Mouse (Mus musculus) limb, embryonic 14.5 days (tissue): Measurements from ENCODE around the gene Olfr1195. TPM values are rescaled to one million over a fixed set of nuclear protein-coding genes. Genes with fewer than 3 reads are reported as not detected.
"Not testable (repeated sequence)": the region's sequence is repeated elsewhere in the genome, so short reads cannot be mapped to it uniquely, and the experiment has no call there.

ENCODE experiments used
- ATAC-seq: fragments of 200-750 bp; cut with Nextera tagmentation; 2 replicates; pipeline ENCODE4 v1.8.0; 2017; ENCODE audit warnings: low read depth, moderate number of reproducible peaks, moderate TSS enrichment; ENCODE audit not compliant: low FRiP score
- DNase-seq: peaks from one replicate; pipeline ENCODE4 v3.0.0-alpha.2; 2015; ENCODE audit warnings: low spot score
- H3K27ac ChIP-seq: fragments of 300-500 bp; sonication (generic); replicated peaks from 2 replicates; pipeline ENCODE4 v1.5.1; 2014; ENCODE audit warnings: low read depth, mild to moderate bottlenecking, low read length, moderate library complexity, mixed read lengths
- H3K27me3 ChIP-seq: fragments of 300-500 bp; sonication (generic); 2 replicates; pipeline ENCODE4 v1.6.1; 2014; ENCODE audit warnings: low read length, mixed read lengths; ENCODE audit not compliant: control insufficient read depth, insufficient read depth
- H3K36me3 ChIP-seq: fragments of 300-500 bp; sonication (generic); 2 replicates; pipeline ENCODE4 v1.6.1; 2014; ENCODE audit warnings: mild to moderate bottlenecking, low read length, moderate library complexity, mixed read lengths; ENCODE audit not compliant: control insufficient read depth, insufficient read depth
- H3K4me1 ChIP-seq: fragments of 300-500 bp; sonication (generic); 2 replicates; pipeline ENCODE4 v1.6.1; 2014; ENCODE audit warnings: antibody characterized with exemption, low read length, mixed read lengths; ENCODE audit not compliant: control insufficient read depth, insufficient read depth
- H3K4me2 ChIP-seq: fragments of 300-500 bp; sonication (generic); replicated peaks from 2 replicates; pipeline ENCODE4 v1.6.1; 2014; ENCODE audit warnings: low read depth, mild to moderate bottlenecking, low read length, moderate library complexity; ENCODE audit not compliant: severe bottlenecking
- H3K4me3 ChIP-seq: fragments of 300-500 bp; sonication (generic); replicated peaks from 2 replicates; pipeline ENCODE4 v1.5.1; 2014; ENCODE audit warnings: low read length
- H3K9ac ChIP-seq: fragments of 300-500 bp; sonication (generic); 2 replicates; pipeline ENCODE4 v1.6.1; 2014; ENCODE audit warnings: mild to moderate bottlenecking, low read depth, low read length, moderate library complexity; ENCODE audit not compliant: severe bottlenecking
- H3K9me3 ChIP-seq: fragments of 300-500 bp; sonication (generic); 2 replicates; pipeline ENCODE4 v1.6.1; 2016; ENCODE audit warnings: low read length; ENCODE audit not compliant: control insufficient read depth
- POLR2A ChIP-seq: fragments of 200-500 bp; IDR thresholded peaks from 2 replicates; pipeline ENCODE4 v1.8.0; 2012; ENCODE audit warnings: inconsistent platforms, mild to moderate bottlenecking, moderate library complexity, borderline replicate concordance; ENCODE audit not compliant: insufficient read depth, insufficient read length; ENCODE audit errors: extremely low read depth
- WGBS: fragments of 180-500 bp; shearing (Covaris S2); extraction: QIAGEN DNeasy Blood & Tissue Kit; methylation state at CpG from one replicate; pipeline ENCODE4 v1.1.7; 2014; 5-methylcytosine and 5-hydroxymethylcytosine counted together
- polyA plus RNA-seq, 2 experiments: library from polyadenylated mRNA; depleted of rRNA in 1 of 2; stranded (reverse) in 1 of 2; unstranded in 1 of 2; fragments of >200 nt; fragmentation: Nextera tagmentation in 1 of 2; extraction: Ambion mirVana in 1 of 2; gene quantifications; 2 replicates each; pipeline versions ENCODE4 v1.2.1 to v1.2.3; 2012 to 2014

The Olfr1195 gene
- polyA plus RNA-seq (2012; rRNA removed): not detected in 2 replicates
- polyA plus RNA-seq (2014; fragmentation: Nextera tagmentation; extraction: Ambion mirVana): not detected in 2 replicates

DNA sequence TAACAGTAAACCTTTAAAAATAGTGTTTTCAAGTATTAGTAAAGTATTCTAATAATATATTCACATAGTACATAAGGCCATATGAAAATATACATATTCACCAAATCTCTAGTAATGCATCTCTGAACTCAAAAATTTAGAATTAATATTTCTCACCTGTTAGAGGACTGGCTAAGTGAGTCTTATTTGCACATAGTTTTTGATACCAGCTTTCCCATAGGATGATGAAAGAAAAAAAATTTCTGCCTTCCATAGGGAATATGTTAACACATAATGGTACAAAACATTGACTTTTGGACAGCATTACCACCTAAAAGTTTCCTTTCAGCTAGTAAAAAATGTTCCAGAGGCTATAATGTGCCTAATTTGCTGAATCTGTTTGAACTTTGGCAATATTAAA, at the start of gene Olfr1195:
Olfr1195 (minus strand) TSS at position 101 of the 400 bp plus-strand sequence.
- Histone ChIP-seq H3K27ac (no peak within 1 kb of the TSS), H3K9me3 (no peaks in the 10 kb centered on the region), H3K4me1 (no peaks in the 10 kb centered on the region), H3K4me2 (no peak within 1 kb of the TSS), H3K4me3 (no peak within 1 kb of the TSS), H3K9ac (no peak within 1 kb of the TSS), H3K27me3 (no peaks in the 10 kb centered on the region), H3K36me3 (no peaks in the 10 kb centered on the region)
- no peak for ATAC-seq
- no peak for DNase-seq
- no peak for TF ChIP-seq POLR2A

DNA sequence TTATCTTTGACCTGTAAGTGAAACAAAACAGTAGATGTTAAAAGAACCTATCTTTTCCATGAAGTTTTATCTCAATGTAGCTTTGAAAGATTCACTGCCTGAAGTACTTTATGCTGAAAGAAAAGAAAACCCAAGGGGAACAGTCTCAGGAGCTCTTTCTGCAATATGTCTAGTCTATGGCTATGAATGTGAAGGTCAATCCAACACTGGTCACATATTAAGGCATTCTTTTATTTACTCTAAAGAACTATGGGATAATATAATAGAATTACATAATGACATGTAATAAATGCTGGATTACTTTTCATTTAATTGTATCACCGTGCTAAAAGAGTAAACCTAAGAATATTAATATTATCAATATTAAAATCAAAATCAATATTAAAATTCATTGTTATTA, 43.3 kb upstream of the Olfr1195 start, which contains the start of gene Olfr1197:
Olfr1197 (minus strand) TSS at position 101 of the 400 bp plus-strand sequence.
- no peak for DNase-seq
- 82% methylated on average over 1 of the region's 1 CpGs for WGBS
- Histone ChIP-seq H3K27me3 (no peaks in the 10 kb centered on the region), H3K4me2 (no peak within 1 kb of the TSS), H3K9me3 (no peaks in the 10 kb centered on the region), H3K27ac (no peak within 1 kb of the TSS), H3K9ac (no peak within 1 kb of the TSS), H3K4me3 (no peak within 1 kb of the TSS), H3K4me1 (no peaks in the 10 kb centered on the region), H3K36me3 (no peaks in the 10 kb centered on the region)
- no peak for TF ChIP-seq POLR2A
- ATAC-seq: no peak

DNA sequence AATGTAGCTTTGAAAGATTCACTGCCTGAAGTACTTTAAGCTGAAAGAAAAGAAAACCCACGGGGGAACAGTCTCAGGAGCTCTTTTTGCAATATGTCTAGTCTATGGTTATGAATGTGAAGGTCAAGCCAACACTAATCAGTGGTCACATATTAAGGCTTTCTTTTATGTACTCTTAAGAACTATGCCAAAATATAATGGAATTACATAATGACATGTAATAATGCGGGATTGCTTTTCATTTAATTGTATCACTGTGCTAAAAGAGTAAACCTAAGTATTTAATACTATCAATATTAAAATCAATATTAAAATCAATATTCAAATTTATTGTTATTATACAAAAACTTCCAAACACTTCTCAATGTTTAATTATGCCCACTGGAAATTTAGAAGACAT, 15.5 kb upstream of the Olfr1195 start, which contains the start of gene Olfr1196:
Olfr1196 (minus strand) TSS at position 101 of the 400 bp plus-strand sequence.
- ATAC-seq (no peak), DNase-seq (no peak)
- no peak for TF ChIP-seq POLR2A
- H3K9me3 ChIP-seq: no peaks in the 10 kb centered on the region
- no peaks in the 10 kb centered on the region for H3K4me1 ChIP-seq
- no peak within 1 kb of the TSS for H3K4me3 ChIP-seq
- H3K4me2 ChIP-seq: no peak within 1 kb of the TSS
- no peak within 1 kb of the TSS for H3K9ac ChIP-seq
- no peaks in the 10 kb centered on the region for H3K27me3 ChIP-seq
- no peaks in the 10 kb centered on the region for H3K36me3 ChIP-seq
- H3K27ac ChIP-seq: no peak within 1 kb of the TSS
- 82% methylated on average over 2 of the region's 2 CpGs for WGBS

DNA sequence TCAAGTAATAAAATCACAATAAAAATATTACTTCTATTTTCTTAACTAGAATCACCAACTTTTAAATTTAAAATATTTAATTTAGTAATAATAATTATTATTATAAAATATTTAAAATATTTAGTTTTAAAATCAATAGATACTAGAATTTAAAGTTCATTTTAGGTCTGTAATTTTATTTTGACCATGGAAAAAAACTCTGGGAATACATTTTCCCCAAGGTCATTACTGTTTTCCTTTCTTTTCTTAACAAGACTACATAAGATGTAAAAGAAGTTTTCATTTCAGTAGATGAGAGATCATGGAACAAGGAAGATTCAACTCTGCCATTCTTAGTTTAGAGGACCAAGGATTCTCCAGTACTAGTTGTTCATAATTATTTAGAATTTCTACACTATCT, 13.7 kb downstream of the Olfr1195 start, which contains the start of gene Olfr1193:
Olfr1193 (plus strand) TSS at position 301 of the 400 bp plus-strand sequence.
- H3K27me3 ChIP-seq, H3K27ac ChIP-seq, H3K4me1 ChIP-seq, H3K9me3 ChIP-seq, H3K4me2 ChIP-seq, H3K36me3 ChIP-seq, DNase-seq, H3K4me3 ChIP-seq, H3K9ac ChIP-seq, ATAC-seq: not testable (repeated sequence)

DNA sequence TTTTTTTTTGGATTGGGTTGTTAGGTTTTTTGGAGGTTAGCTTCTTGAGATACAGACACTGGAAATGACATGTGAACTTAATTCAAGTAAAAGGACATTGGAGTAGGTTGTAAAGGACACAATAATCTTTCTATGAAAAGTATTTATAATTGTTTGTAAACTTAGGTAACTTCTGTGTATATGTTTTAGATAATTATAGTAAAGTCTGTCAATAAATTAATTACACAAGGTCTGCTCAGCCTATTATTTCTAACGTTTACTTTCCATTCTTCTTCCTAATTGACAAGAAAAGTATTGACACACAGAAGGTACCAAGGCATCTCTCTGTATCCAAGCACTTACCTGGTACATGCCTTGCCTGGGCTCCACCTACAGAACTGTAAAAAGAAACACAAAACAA, 40.8 kb downstream of the Olfr1195 start, which contains the start of gene Olfr1192-ps1:
Olfr1192-ps1 (plus strand) TSS at position 301 of the 400 bp plus-strand sequence.
- Histone ChIP-seq H3K9me3 (no peaks in the 10 kb centered on the region), H3K27ac (no peak within 1 kb of the TSS), H3K9ac (no peak within 1 kb of the TSS), H3K4me3 (no peak within 1 kb of the TSS), H3K36me3 (no peaks in the 10 kb centered on the region), H3K27me3 (no peaks in the 10 kb centered on the region), H3K4me1 (no peaks in the 10 kb centered on the region), H3K4me2 (no peak within 1 kb of the TSS)
- ATAC-seq (no peak), DNase-seq (no peak)
- no peak for TF ChIP-seq POLR2A
- 37% methylated on average over 1 of the region's 1 CpGs for WGBS

- not testable (repeated sequence) for H3K4me2 ChIP-seq, H3K27me3 ChIP-seq, H3K4me1 ChIP-seq, H3K9me3 ChIP-seq, H3K9ac ChIP-seq, DNase-seq, H3K27ac ChIP-seq, H3K36me3 ChIP-seq, ATAC-seq, H3K4me3 ChIP-seq
- 82% methylated on average over 1 of the region's 1 CpGs for WGBS
Observed at GRCm38 (mm10) chr2:88640242-88640641, 48.7 kb downstream of the Olfr1195 start, which contains the start of gene Olfr1191-ps1. Gene Olfr1191-ps1 (plus strand): TSS chr2:88640542.

Other genes with a start within 250 kb of the Olfr1195 start
- gene Gm13757, start 240.1 kb downstream of the Olfr1195 start, polyA plus RNA-seq (2012; rRNA removed): not detected in 2 replicates
- gene Gm13757, start 240.1 kb downstream of the Olfr1195 start, polyA plus RNA-seq (2014; fragmentation: Nextera tagmentation; extraction: Ambion mirVana): not detected in 2 replicates
- not detected in 2 replicates for gene Olfr1183, start 234.3 kb downstream of the Olfr1195 start, polyA plus RNA-seq (2012; rRNA removed)
- not detected in 2 replicates for gene Olfr1183, start 234.3 kb downstream of the Olfr1195 start, polyA plus RNA-seq (2014; fragmentation: Nextera tagmentation; extraction: Ambion mirVana)
- gene Olfr1184, start 205.6 kb downstream of the Olfr1195 start, polyA plus RNA-seq (2012; rRNA removed): not detected in 2 replicates
- not detected in 2 replicates for gene Olfr1184, start 205.6 kb downstream of the Olfr1195 start, polyA plus RNA-seq (2014; fragmentation: Nextera tagmentation; extraction: Ambion mirVana)
- not detected in 2 replicates for gene Olfr1185-ps1, start 195.9 kb downstream of the Olfr1195 start, polyA plus RNA-seq (2012; rRNA removed)
- not detected in 2 replicates for gene Olfr1185-ps1, start 195.9 kb downstream of the Olfr1195 start, polyA plus RNA-seq (2014; fragmentation: Nextera tagmentation; extraction: Ambion mirVana)
- not detected in 2 replicates for gene Olfr1186, start 170.6 kb downstream of the Olfr1195 start, polyA plus RNA-seq (2012; rRNA removed)
- gene Olfr1186, start 170.6 kb downstream of the Olfr1195 start, polyA plus RNA-seq (2014; fragmentation: Nextera tagmentation; extraction: Ambion mirVana): not detected in 2 replicates
- gene Olfr1188, start 132.3 kb downstream of the Olfr1195 start, polyA plus RNA-seq (2012; rRNA removed): not detected in 2 replicates
- not detected in 2 replicates for gene Olfr1188, start 132.3 kb downstream of the Olfr1195 start, polyA plus RNA-seq (2014; fragmentation: Nextera tagmentation; extraction: Ambion mirVana)
- not detected in 2 replicates for gene Olfr1189, start 102.7 kb downstream of the Olfr1195 start, polyA plus RNA-seq (2012; rRNA removed)
- gene Olfr1189, start 102.7 kb downstream of the Olfr1195 start, polyA plus RNA-seq (2014; fragmentation: Nextera tagmentation; extraction: Ambion mirVana): not detected in 2 replicates
- gene Olfr1191-ps1, start 48.6 kb downstream of the Olfr1195 start, polyA plus RNA-seq (2012; rRNA removed): not detected in 2 replicates
- gene Olfr1191-ps1, start 48.6 kb downstream of the Olfr1195 start, polyA plus RNA-seq (2014; fragmentation: Nextera tagmentation; extraction: Ambion mirVana): not detected in 2 replicates
- not detected in 2 replicates for gene Olfr1192-ps1, start 40.7 kb downstream of the Olfr1195 start, polyA plus RNA-seq (2012; rRNA removed)
- not detected in 2 replicates for gene Olfr1192-ps1, start 40.7 kb downstream of the Olfr1195 start, polyA plus RNA-seq (2014; fragmentation: Nextera tagmentation; extraction: Ambion mirVana)
- gene Olfr1193, start 13.6 kb downstream of the Olfr1195 start, polyA plus RNA-seq (2012; rRNA removed): not detected in 2 replicates
- gene Olfr1193, start 13.6 kb downstream of the Olfr1195 start, polyA plus RNA-seq (2014; fragmentation: Nextera tagmentation; extraction: Ambion mirVana): not detected in 2 replicates
- gene Olfr1196, start 15.4 kb upstream of the Olfr1195 start, polyA plus RNA-seq (2012; rRNA removed): not detected in 2 replicates
- not detected in 2 replicates for gene Olfr1196, start 15.4 kb upstream of the Olfr1195 start, polyA plus RNA-seq (2014; fragmentation: Nextera tagmentation; extraction: Ambion mirVana)
- gene Olfr1197, start 43.2 kb upstream of the Olfr1195 start, polyA plus RNA-seq (2012; rRNA removed): not detected in 2 replicates
- not detected in 2 replicates for gene Olfr1197, start 43.2 kb upstream of the Olfr1195 start, polyA plus RNA-seq (2014; fragmentation: Nextera tagmentation; extraction: Ambion mirVana)
- not detected in 2 replicates for gene Olfr1198, start 62.2 kb upstream of the Olfr1195 start, polyA plus RNA-seq (2012; rRNA removed)
- not detected in 2 replicates for gene Olfr1198, start 62.2 kb upstream of the Olfr1195 start, polyA plus RNA-seq (2014; fragmentation: Nextera tagmentation; extraction: Ambion mirVana)
- not detected in 2 replicates for gene Olfr1199, start 71.3 kb upstream of the Olfr1195 start, polyA plus RNA-seq (2012; rRNA removed)
- gene Olfr1199, start 71.3 kb upstream of the Olfr1195 start, polyA plus RNA-seq (2014; fragmentation: Nextera tagmentation; extraction: Ambion mirVana): not detected in 2 replicates
- not detected in 2 replicates for gene Olfr1200, start 81.3 kb upstream of the Olfr1195 start, polyA plus RNA-seq (2012; rRNA removed)
- gene Olfr1200, start 81.3 kb upstream of the Olfr1195 start, polyA plus RNA-seq (2014; fragmentation: Nextera tagmentation; extraction: Ambion mirVana): not detected in 2 replicates
- gene Olfr1201, start 103.8 kb upstream of the Olfr1195 start, polyA plus RNA-seq (2012; rRNA removed): not detected in 2 replicates
- gene Olfr1201, start 103.8 kb upstream of the Olfr1195 start, polyA plus RNA-seq (2014; fragmentation: Nextera tagmentation; extraction: Ambion mirVana): not detected in 2 replicates
- not detected in 2 replicates for gene Olfr1202, start 125.3 kb upstream of the Olfr1195 start, polyA plus RNA-seq (2012; rRNA removed)
- gene Olfr1202, start 125.3 kb upstream of the Olfr1195 start, polyA plus RNA-seq (2014; fragmentation: Nextera tagmentation; extraction: Ambion mirVana): not detected in 2 replicates
- not detected in 2 replicates for gene Olfr1205, start 140.6 kb upstream of the Olfr1195 start, polyA plus RNA-seq (2012; rRNA removed)
- not detected in 2 replicates for gene Olfr1205, start 140.6 kb upstream of the Olfr1195 start, polyA plus RNA-seq (2014; fragmentation: Nextera tagmentation; extraction: Ambion mirVana)
- not detected in 2 replicates for gene Olfr1204, start 160.1 kb upstream of the Olfr1195 start, polyA plus RNA-seq (2012; rRNA removed)
- not detected in 2 replicates for gene Olfr1204, start 160.1 kb upstream of the Olfr1195 start, polyA plus RNA-seq (2014; fragmentation: Nextera tagmentation; extraction: Ambion mirVana)
- gene Olfr1206, start 174.0 kb upstream of the Olfr1195 start, polyA plus RNA-seq (2012; rRNA removed): not detected in 2 replicates
- gene Olfr1206, start 174.0 kb upstream of the Olfr1195 start, polyA plus RNA-seq (2014; fragmentation: Nextera tagmentation; extraction: Ambion mirVana): not detected in 2 replicates
- gene Olfr1208, start 213.1 kb upstream of the Olfr1195 start, polyA plus RNA-seq (2012; rRNA removed): not detected in 2 replicates
- gene Olfr1208, start 213.1 kb upstream of the Olfr1195 start, polyA plus RNA-seq (2014; fragmentation: Nextera tagmentation; extraction: Ambion mirVana): not detected in 2 replicates
- gene Olfr1209, start 226.0 kb upstream of the Olfr1195 start, polyA plus RNA-seq (2012; rRNA removed): not detected in 2 replicates
- not detected in 2 replicates for gene Olfr1209, start 226.0 kb upstream of the Olfr1195 start, polyA plus RNA-seq (2014; fragmentation: Nextera tagmentation; extraction: Ambion mirVana)
- not detected in 2 replicates for gene Olfr1211, start 248.9 kb upstream of the Olfr1195 start, polyA plus RNA-seq (2012; rRNA removed)
- gene Olfr1211, start 248.9 kb upstream of the Olfr1195 start, polyA plus RNA-seq (2014; fragmentation: Nextera tagmentation; extraction: Ambion mirVana): not detected in 2 replicates